Mouse (Mus musculus): ENCODE measurements around the gene Bmpr2. TPM values are rescaled to one million over a fixed set of nuclear protein-coding genes. Genes with fewer than 3 reads are reported as not detected.

Gene Bmpr2
- polyA plus RNA-seq, 1 experiment = 1.9 TPM

- Histone ChIP-seq H3K4me3 (ENCODE audit: low read depth, low read length) (peak overlapping the region; percentile 100), H3K27me3 (ENCODE audit: control insufficient read depth, insufficient read depth, low read length) (peaks cover 3% of the 10 kb centered on the region; the same call in 1 of the 2 replicates), H3K4me1 (ENCODE audit: control insufficient read depth, insufficient read depth, insufficient read length, low read length) (0 out of 2 replicates have a peak, but pooled peaks cover 3% of the 10 kb centered on the region), H3K27ac (ENCODE audit: insufficient read depth, low read depth, low read length) (peak overlapping the region; percentile 75), H3K36me3 (ENCODE audit: control insufficient read depth, insufficient read depth, low read length) (no peaks in the 10 kb centered on the region)
- under 1% methylated on average over 54 of the region's 55 CpGs for WGBS
- TF ChIP-seq POLR2A (IDR thresholded peaks at IDR 0.05; ENCODE audit: low read depth, low read length) (no peak), CTCF (IDR thresholded peaks at IDR 0.05; ENCODE audit: extremely low read depth, insufficient read length, insufficient replicate concordance, low read depth, low read length) (no peak)
These were observed 616 bp downstream of the Bmpr2 start for GRCm38 (mm10) chr1:59763781-59764251.

DNA sequence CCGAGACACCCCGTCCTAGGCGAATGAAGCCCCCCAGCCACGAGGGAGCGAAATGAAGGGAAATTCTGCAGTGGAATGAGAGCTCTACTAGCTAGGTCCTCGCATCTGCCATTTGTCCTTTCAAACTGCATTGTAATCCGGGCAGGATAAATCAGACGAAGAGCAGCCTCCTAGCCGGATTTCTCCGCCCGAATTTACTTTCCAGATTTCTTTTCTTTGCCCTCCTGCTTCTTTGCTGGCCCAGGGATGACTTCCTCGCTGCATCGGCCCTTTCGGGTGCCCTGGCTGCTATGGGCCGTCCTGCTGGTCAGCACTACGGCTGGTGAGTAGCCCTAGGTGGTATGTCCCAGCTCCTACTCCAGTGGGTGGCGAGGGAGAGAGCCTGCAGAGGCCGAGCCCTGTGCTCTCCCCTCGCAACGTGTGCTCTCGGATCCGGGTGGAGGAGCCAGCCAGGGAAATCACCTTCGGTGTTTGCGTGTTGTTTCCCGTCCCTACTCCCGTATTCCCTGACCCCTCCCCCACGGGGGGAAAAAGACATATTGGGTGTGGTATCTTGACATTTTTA, 1.3 kb downstream of the Bmpr2 start:
- H3K36me3 ChIP-seq (ENCODE audit: control insufficient read depth, insufficient read depth, low read length) = no peaks in the 10 kb centered on the region
- peak overlapping the region; percentile 39 for H3K27ac ChIP-seq (ENCODE audit: insufficient read depth, low read depth, low read length)
- WGBS = under 1% methylated on average over 27 of the region's 27 CpGs
- H3K4me1 ChIP-seq (ENCODE audit: control insufficient read depth, insufficient read depth, insufficient read length, low read length) = 0 out of 2 replicates have a peak, but pooled peaks cover 3% of the 10 kb centered on the region
- peak overlapping the region; percentile 100 for H3K4me3 ChIP-seq (ENCODE audit: low read depth, low read length)
- peaks cover 3% of the 10 kb centered on the region; the same call in 1 of the 2 replicates for H3K27me3 ChIP-seq (ENCODE audit: control insufficient read depth, insufficient read depth, low read length)
- TF ChIP-seq POLR2A (IDR thresholded peaks at IDR 0.05; ENCODE audit: low read depth, low read length) (no peak), CTCF (IDR thresholded peaks at IDR 0.05; ENCODE audit: extremely low read depth, insufficient read length, insufficient replicate concordance, low read depth, low read length) (no peak)

GRCm38 (mm10) chr1:59765279-59765678, 2.1 kb downstream of the Bmpr2 start:
- TF ChIP-seq CTCF (IDR thresholded peaks at IDR 0.05; ENCODE audit: extremely low read depth, insufficient read length, insufficient replicate concordance, low read depth, low read length) = no peak
- no peak for TF ChIP-seq POLR2A (IDR thresholded peaks at IDR 0.05; ENCODE audit: low read depth, low read length)
- H3K36me3 ChIP-seq (ENCODE audit: control insufficient read depth, insufficient read depth, low read length) = no peaks in the 10 kb centered on the region
- 9% methylated on average over 4 of the region's 4 CpGs for WGBS
- H3K27ac ChIP-seq (ENCODE audit: insufficient read depth, low read depth, low read length) = no peak overlapping the region
- H3K27me3 ChIP-seq (ENCODE audit: control insufficient read depth, insufficient read depth, low read length) = peaks cover 3% of the 10 kb centered on the region; the same call in 1 of the 2 replicates
- 0 out of 2 replicates have a peak, but pooled peaks cover 3% of the 10 kb centered on the region for H3K4me1 ChIP-seq (ENCODE audit: control insufficient read depth, insufficient read depth, insufficient read length, low read length)
- no peak overlapping the region for H3K4me3 ChIP-seq (ENCODE audit: low read depth, low read length)

GRCm38 (mm10) chr1:59766626-59767025, 3.4 kb downstream of the Bmpr2 start:
- H3K4me1 ChIP-seq (ENCODE audit: control insufficient read depth, insufficient read depth, insufficient read length, low read length) = peaks cover 3% of the 10 kb centered on the region; the same call in 1 of the 2 replicates
- TF ChIP-seq CTCF (IDR thresholded peaks at IDR 0.05; ENCODE audit: extremely low read depth, insufficient read length, insufficient replicate concordance, low read depth, low read length) = no peak
- no peak for TF ChIP-seq POLR2A (IDR thresholded peaks at IDR 0.05; ENCODE audit: low read depth, low read length)
- no peak overlapping the region for H3K27ac ChIP-seq (ENCODE audit: insufficient read depth, low read depth, low read length)
- H3K27me3 ChIP-seq (ENCODE audit: control insufficient read depth, insufficient read depth, low read length) = peaks cover 3% of the 10 kb centered on the region; the same call in 1 of the 2 replicates
- no peaks in the 10 kb centered on the region for H3K36me3 ChIP-seq (ENCODE audit: control insufficient read depth, insufficient read depth, low read length)
- no peak overlapping the region for H3K4me3 ChIP-seq (ENCODE audit: low read depth, low read length)

GRCm38 (mm10) chr1:59771871-59772270, 8.7 kb downstream of the Bmpr2 start:
- Histone ChIP-seq H3K36me3 (ENCODE audit: control insufficient read depth, insufficient read depth, low read length) (peaks cover 3% of the 10 kb centered on the region; the same call in 1 of the 2 replicates), H3K4me1 (ENCODE audit: control insufficient read depth, insufficient read depth, insufficient read length, low read length) (peaks cover 2% of the 10 kb centered on the region; the same call in 1 of the 2 replicates), H3K27me3 (ENCODE audit: control insufficient read depth, insufficient read depth, low read length) (no peaks in the 10 kb centered on the region), H3K27ac (ENCODE audit: insufficient read depth, low read depth, low read length) (no peak overlapping the region), H3K4me3 (ENCODE audit: low read depth, low read length) (no peak overlapping the region)
- TF ChIP-seq CTCF (IDR thresholded peaks at IDR 0.05; ENCODE audit: extremely low read depth, insufficient read length, insufficient replicate concordance, low read depth, low read length) = no peak
- 45% methylated on average over 3 of the region's 3 CpGs for WGBS

DNA sequence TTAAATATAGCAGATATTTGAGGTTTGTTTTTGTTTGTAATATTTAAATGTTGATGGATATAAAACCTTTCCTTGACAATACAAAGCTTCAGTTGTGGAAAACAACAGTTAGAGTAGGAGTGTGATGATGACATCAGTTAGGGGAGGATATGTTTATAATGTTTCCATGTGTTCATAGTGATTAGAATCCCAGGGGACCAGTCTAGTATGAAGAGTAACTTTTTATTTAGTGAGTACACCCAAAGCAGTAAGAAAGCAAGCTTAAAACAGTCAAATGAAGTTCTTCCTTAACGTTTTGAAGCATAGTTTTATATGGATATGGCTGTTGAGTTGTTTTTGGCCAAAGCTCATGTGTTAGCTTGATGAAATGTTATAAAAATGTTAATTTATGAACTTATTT, 17.9 kb downstream of the Bmpr2 start:
- Histone ChIP-seq H3K27me3 (ENCODE audit: control insufficient read depth, insufficient read depth, low read length) (no peaks in the 10 kb centered on the region), H3K4me3 (ENCODE audit: low read depth, low read length) (no peak overlapping the region), H3K36me3 (ENCODE audit: control insufficient read depth, insufficient read depth, low read length) (peaks cover 3% of the 10 kb centered on the region; the same call in 1 of the 2 replicates), H3K27ac (ENCODE audit: insufficient read depth, low read depth, low read length) (no peak overlapping the region), H3K4me1 (ENCODE audit: control insufficient read depth, insufficient read depth, insufficient read length, low read length) (no peaks in the 10 kb centered on the region)
- TF ChIP-seq POLR2A (IDR thresholded peaks at IDR 0.05; ENCODE audit: low read depth, low read length) (no peak), CTCF (IDR thresholded peaks at IDR 0.05; ENCODE audit: extremely low read depth, insufficient read length, insufficient replicate concordance, low read depth, low read length) (no peak)
- WGBS = 76% methylated on average over 1 of the region's 1 CpGs

DNA sequence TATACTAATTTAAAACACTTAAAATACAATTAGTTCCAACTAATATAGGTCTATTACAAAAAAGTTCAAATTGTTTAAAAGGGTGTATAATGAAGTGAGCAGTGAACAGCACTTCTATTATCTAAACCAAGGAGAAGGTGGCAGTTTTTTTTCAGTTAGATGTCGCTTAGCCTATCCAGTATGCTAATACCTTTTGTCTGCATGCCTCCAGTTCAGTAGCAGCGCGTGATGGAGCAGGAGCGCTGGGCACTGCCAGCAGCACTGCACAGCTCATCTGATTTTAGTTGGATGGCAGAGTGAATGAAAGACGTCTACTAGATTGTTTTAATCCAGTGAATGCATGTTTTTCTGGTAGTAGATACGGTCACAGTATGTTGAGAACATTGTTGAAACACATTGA, 25.8 kb downstream of the Bmpr2 start:
- Histone ChIP-seq H3K4me1 (ENCODE audit: control insufficient read depth, insufficient read depth, insufficient read length, low read length) (no peaks in the 10 kb centered on the region; the same call in 1 of the 2 replicates), H3K27ac (ENCODE audit: insufficient read depth, low read depth, low read length) (no peak overlapping the region), H3K36me3 (ENCODE audit: control insufficient read depth, insufficient read depth, low read length) (no peaks in the 10 kb centered on the region), H3K27me3 (ENCODE audit: control insufficient read depth, insufficient read depth, low read length) (no peaks in the 10 kb centered on the region; the same call in 1 of the 2 replicates), H3K4me3 (ENCODE audit: low read depth, low read length) (no peak overlapping the region)
- 83% methylated on average over 6 of the region's 6 CpGs for WGBS
- no peak for TF ChIP-seq CTCF (IDR thresholded peaks at IDR 0.05; ENCODE audit: extremely low read depth, insufficient read length, insufficient replicate concordance, low read depth, low read length)
- no peak for TF ChIP-seq POLR2A (IDR thresholded peaks at IDR 0.05; ENCODE audit: low read depth, low read length)
